ENCODE assay signal across 14 mouse cellular contexts in the genomic region with DNA sequence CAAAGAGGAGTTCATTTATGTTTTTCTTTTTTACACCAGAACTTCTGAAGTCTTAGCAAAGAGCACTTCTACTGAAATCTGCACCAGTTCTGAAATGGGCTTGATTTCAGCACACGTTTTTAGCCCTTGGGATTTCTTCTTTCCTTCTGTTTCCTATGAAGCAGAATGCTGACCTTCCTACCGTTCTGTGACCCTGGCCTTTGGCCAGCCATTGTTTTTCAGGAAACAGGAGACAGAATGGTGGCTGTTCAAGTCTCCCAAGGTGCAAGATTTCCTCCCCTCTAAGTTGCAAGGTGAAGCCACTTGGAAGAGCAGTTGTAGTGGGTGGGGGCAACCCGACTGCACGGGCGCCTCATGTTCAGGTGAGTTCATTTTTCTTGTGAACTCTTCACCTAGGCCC.
DNase-seq lines count a peak whose midpoint lies in the region; ATAC-seq and TF ChIP-seq lines count a peak whose summit lies in the region.
"Had no signal": no experiment of that assay in that cellular context is flagged by ENCODE, and none has a peak within 500 bp of the region (broad histone marks: within the 10 kb centered on the region; RNA-seq: fewer than 3 reads in every experiment).

No protein-coding gene starts in this region.

- ATAC-seq in heart, embryonic 14.5 days (ENCODE audit: insufficient number of reproducible peaks, insufficient read depth, low FRiP score, low read depth), result no peak
- ATAC-seq in forebrain, postnatal 0 days, result no peak
- no peak for ATAC-seq in midbrain, embryonic 13.5 days
- ATAC-seq: CD4-positive, CD25-positive, alpha-beta regulatory T cell, adult 4 months; hindbrain, embryonic 16.5 days; liver, embryonic 12.5 days; midbrain, embryonic 16.5 days had no signal

- H3K27ac ChIP-seq in heart, embryonic 14.5 days (replicated peaks in 1 of 2; ENCODE audit: control insufficient read depth in 1 of 2, insufficient read depth in 1 of 2, low read depth in 2 of 2, low read length in 2 of 2), result peak overlapping the region; percentile 15 to 49; a peak in 1 of 4 replicates
- H3K27ac ChIP-seq in forebrain, postnatal 0 days (ENCODE audit: low read depth, low read length), result no peak overlapping the region
- H3K27ac ChIP-seq in midbrain, embryonic 13.5 days, result no peak overlapping the region
- H3K27ac ChIP-seq: liver, embryonic 12.5 days; stomach, embryonic 15.5 days had no signal

- 0 out of 2 replicates have a peak, but pooled peaks cover 2% of the 10 kb centered on the region for H3K9me3 ChIP-seq in heart, embryonic 14.5 days (ENCODE audit: control insufficient read depth, low read length)
- no peaks in the 10 kb centered on the region for H3K9me3 ChIP-seq in forebrain, postnatal 0 days (ENCODE audit: low read length)
- H3K9me3 ChIP-seq in midbrain, embryonic 13.5 days, result no peaks in the 10 kb centered on the region
- H3K9me3 ChIP-seq: liver, embryonic 12.5 days; stomach, embryonic 15.5 days had no signal

- no peaks in the 10 kb centered on the region for H3K27me3 ChIP-seq in heart, embryonic 14.5 days (ENCODE audit: control insufficient read depth, insufficient read depth, low read length)
- no peaks in the 10 kb centered on the region for H3K27me3 ChIP-seq in forebrain, postnatal 0 days (ENCODE audit: insufficient read depth, low read length)
- no peaks in the 10 kb centered on the region for H3K27me3 ChIP-seq in midbrain, embryonic 13.5 days
- H3K27me3 ChIP-seq: liver, embryonic 12.5 days; stomach, embryonic 15.5 days had no signal

- DNase-seq in lung, postnatal 10 days, result peak; percentile 6
- no peak for DNase-seq in lung, postnatal 25 days (ENCODE audit: low spot score)
- peak; percentile 36 to 45 for DNase-seq in kidney, adult 8-10 months
- no peak for DNase-seq in forebrain, postnatal 0 days
- no peak for DNase-seq in right cerebral cortex, adult 2 months (ENCODE audit: low spot score in 2 of 2)
- DNase-seq: cerebellum, adult 9-11 months; thymus, postnatal 14 days had no signal

- no peak overlapping the region for H3K4me3 ChIP-seq in heart, embryonic 14.5 days (ENCODE audit: control insufficient read depth in 1 of 2, insufficient read depth in 1 of 2, low read depth in 1 of 2, low read length in 2 of 2)
- no peak overlapping the region for H3K4me3 ChIP-seq in forebrain, postnatal 0 days (ENCODE audit: low read depth, low read length)
- H3K4me3 ChIP-seq in midbrain, embryonic 13.5 days (replicated peaks), result no peak overlapping the region
- H3K4me3 ChIP-seq: liver, embryonic 12.5 days; stomach, embryonic 15.5 days had no signal

- H3K36me3 ChIP-seq in heart, embryonic 14.5 days (ENCODE audit: control insufficient read depth, insufficient read depth, low read length), result no peaks in the 10 kb centered on the region
- H3K36me3 ChIP-seq in forebrain, postnatal 0 days (ENCODE audit: insufficient read depth), result no peaks in the 10 kb centered on the region
- no peaks in the 10 kb centered on the region for H3K36me3 ChIP-seq in midbrain, embryonic 13.5 days
- H3K36me3 ChIP-seq: liver, embryonic 12.5 days; stomach, embryonic 15.5 days had no signal

- no peak overlapping the region for H3K9ac ChIP-seq in heart, embryonic 14.5 days (ENCODE audit: low read length)
- H3K9ac ChIP-seq in forebrain, postnatal 0 days, result no peak overlapping the region
- no peak overlapping the region for H3K9ac ChIP-seq in midbrain, embryonic 13.5 days (replicated peaks)
- H3K9ac ChIP-seq: liver, embryonic 12.5 days; stomach, embryonic 15.5 days had no signal

- WGBS in heart, embryonic 14.5 days, result 58% methylated on average over 5 of the region's 5 CpGs
- 76% methylated on average over 5 of the region's 5 CpGs for WGBS in forebrain, postnatal 0 days
- 84% methylated on average over 5 of the region's 5 CpGs for WGBS in midbrain, embryonic 13.5 days

- no peak for TF ChIP-seq CTCF in forebrain, postnatal 0 days (IDR thresholded peaks at IDR 0.05; ENCODE audit: low read depth)

- H3K4me2 ChIP-seq in heart, embryonic 14.5 days (ENCODE audit: low read length), result no peak overlapping the region
- H3K4me2 ChIP-seq in forebrain, postnatal 0 days (ENCODE audit: low read depth), result no peak overlapping the region
- no peak overlapping the region for H3K4me2 ChIP-seq in midbrain, embryonic 13.5 days (replicated peaks)
- H3K4me2 ChIP-seq: liver, embryonic 12.5 days; stomach, embryonic 15.5 days had no signal

- H3K4me1 ChIP-seq in heart, embryonic 14.5 days (ENCODE audit: control insufficient read depth in 2 of 2, insufficient read depth in 2 of 2, low read length in 2 of 2), result peaks cover 0 to 4% of the 10 kb centered on the region in 2 experiments; a peak in 2 of 4 replicates
- H3K4me1 ChIP-seq in forebrain, postnatal 0 days (ENCODE audit: insufficient read depth), result no peaks in the 10 kb centered on the region
- H3K4me1 ChIP-seq in midbrain, embryonic 13.5 days (replicated peaks), result no peaks in the 10 kb centered on the region
- H3K4me1 ChIP-seq: liver, embryonic 12.5 days; stomach, embryonic 15.5 days had no signal

Comparison
In these comparisons a context has a peak if more than half of its experiments do, and no peak if none do; other contexts are left out.
1. DNase-seq: peak in lung, postnatal 10 days (single experiment) and kidney, adult 8-10 months (2 of 2); none in lung, postnatal 25 days (single experiment), forebrain, postnatal 0 days (single experiment) and right cerebral cortex, adult 2 months (0 of 2).
2. H3K27ac ChIP-seq: peak in heart, embryonic 14.5 days (2 of 2); none in forebrain, postnatal 0 days (single experiment) and midbrain, embryonic 13.5 days (single experiment).